Mouse (Mus musculus) hindlimb bud, embryonic 11.5 days (tissue): ENCODE data around the gene Lnx2.

ENCODE experiments used
- DNase-seq: peaks from one replicate; pipeline ENCODE4 v3.0.0-alpha.2; 2012; ENCODE audit warnings: low read depth, low spot score; ENCODE audit errors: extremely low spot score

Lnx2 gene

DNA sequence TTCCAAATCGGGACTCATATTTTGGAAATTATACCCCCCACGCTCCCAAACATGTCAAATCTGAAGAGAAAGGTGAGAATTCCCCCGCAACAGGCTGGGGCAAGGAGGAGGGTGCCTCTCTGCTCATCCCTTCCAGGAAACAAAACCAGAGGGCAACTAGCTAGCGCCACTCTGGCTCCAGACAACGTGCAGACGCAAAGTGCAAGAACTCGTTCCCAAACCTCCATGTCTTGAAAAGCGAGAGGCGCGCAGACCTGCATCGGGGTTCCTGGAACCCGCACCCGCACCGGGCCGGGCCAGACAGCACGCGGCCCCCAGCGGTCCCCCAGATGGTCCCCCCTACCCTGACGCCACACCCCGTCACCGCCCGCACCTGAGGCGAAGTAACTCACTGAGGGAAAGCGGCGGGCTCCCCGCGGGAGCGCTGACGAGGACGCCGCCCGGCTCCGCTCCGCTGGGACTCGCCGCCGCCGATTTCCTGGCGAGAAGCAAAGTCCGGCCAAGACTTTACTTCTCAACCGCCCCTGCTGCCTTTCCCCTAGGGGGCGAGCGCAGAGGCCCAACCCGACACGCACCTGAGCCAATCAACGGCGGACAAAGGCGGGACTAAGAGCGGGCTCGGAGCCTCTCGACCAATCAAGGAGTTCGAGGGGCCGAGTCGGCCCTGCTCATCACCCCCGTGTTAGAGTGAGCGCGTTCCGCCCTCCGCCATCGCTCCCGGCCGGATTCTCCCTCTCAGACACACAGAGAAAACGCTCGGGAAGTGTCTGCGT lies at the start of gene Lnx2:
Gene Lnx2 (minus strand): TSS at position 561 of the 773 bp plus-strand sequence.
- DNase-seq = peak; percentile 80

DNA sequence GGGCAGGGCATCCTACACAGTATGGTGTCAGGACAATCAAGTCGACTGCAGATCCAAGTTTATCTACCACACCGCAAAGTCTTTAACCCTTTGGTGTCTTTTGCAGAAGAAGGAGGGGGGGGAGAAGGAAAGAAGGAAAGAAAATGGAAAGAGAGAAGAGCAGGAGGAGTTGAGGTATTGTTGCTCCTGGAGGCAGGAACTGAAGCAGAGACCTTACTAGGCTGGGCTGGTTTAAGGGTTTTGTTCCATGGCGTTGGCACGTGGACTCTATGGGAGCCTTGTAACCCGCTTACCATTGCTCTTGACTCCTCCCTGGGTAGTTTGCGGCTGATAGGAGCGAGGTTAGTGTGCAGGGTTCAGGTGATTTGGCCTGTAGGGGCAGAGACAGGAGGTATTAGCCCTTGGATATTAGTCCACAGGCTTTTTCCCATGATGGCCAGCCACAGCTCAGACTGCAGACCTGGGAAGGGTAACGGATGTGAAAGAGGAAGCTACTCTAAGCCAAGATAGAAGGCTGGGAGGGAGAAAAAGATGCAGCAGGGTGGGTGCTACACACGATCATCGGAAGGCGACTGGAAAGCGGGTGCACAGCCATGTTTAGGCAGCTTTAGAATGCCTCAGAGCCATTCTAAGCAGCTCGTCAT lies 49.3 kb upstream of the Lnx2 start:
- DNase-seq = no peak

DNA sequence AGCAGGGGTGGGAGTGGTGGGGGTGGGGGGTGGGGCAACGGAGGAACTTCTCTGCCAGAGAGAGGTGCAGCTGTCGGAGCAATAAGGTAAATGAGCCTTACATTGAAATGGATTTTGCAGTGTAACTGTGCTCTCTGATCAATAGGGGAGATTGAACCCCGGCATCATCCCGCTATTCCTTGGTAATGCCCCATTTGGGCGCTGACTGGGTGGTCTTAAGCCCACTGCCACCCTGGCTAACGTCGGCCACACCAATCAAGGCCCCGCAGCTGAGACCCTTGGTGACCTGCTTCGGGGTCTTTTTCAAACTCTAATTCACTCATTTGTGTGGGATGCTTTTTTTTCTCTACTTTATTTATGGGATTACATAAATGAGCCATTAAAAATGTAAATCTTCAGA lies 48.4 kb upstream of the Lnx2 start:
- DNase-seq = no peak

DNA sequence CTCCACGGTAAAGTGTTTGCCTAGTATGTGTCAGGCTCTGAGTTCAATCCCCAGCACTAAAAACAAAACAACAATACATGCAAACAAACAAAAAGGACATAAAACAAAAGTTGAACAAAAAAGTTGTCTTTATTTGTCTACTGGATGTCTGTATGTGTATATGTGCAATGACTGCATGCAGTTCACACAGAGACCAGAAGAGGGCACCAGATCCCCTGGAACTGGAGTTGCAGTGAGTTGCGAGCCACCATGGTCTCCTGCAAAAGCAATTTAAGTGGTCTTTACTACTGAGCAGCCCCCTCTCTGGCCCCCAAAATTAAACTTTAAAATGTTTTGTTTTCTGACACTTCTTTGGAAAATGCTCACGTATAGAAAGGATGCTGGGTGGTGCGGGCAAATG lies 44.8 kb upstream of the Lnx2 start:
- no peak for DNase-seq

GRCm38 (mm10) chr5:147117027-147117426 lies 40.6 kb upstream of the Lnx2 start:
- DNase-seq = no peak

- DNase-seq = no peak
These were observed 39.2 kb upstream of the Lnx2 start for GRCm38 (mm10) chr5:147115631-147116030.

GRCm38 (mm10) chr5:147114738-147115137 lies 38.4 kb upstream of the Lnx2 start:
- no peak for DNase-seq

- DNase-seq = no peak
These were observed 32.6 kb upstream of the Lnx2 start for GRCm38 (mm10) chr5:147108861-147109591.

DNA sequence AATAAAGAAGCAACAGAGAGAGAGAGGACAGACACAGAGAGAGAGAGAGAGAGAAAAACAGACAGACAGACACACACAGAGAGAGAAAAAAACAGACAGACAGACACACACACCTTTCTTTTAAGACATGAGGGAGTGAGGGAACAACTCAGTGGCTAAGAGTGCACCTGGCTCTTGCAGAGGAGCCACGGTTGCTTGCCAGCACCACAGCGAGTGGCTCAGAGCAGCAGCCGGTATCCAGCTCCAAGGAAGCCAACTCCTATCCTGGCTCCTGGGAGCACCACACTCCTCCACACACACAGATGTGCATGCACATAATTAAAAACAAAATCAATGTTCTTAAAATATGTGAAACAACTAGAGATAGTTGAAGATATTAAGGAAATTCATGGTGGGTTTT lies 30.9 kb upstream of the Lnx2 start:
- no peak for DNase-seq

GRCm38 (mm10) chr5:147102295-147102694 lies 25.9 kb upstream of the Lnx2 start:
- no peak for DNase-seq

- no peak for DNase-seq
These were observed 23.8 kb upstream of the Lnx2 start for GRCm38 (mm10) chr5:147100180-147100579.

DNA sequence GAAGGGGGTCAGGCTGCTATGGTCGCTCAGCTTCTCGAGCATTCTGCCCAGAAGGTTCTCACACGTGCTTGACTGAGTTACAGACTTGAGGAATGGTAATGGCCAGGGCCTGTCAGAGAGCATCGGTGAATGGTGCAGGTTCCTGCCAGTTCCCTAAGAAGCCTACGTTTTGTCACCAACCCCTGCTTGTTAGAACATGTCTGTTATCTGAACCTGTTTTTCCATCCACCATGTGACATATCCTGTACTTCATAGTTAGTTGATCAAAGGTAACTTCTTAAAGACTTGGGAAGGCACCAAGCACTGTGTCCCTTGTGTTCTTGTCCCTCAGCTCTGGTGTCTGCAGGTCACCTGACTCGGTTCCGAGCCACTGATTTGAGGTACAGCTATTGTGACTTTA lies 22.3 kb upstream of the Lnx2 start:
- no peak for DNase-seq

DNA sequence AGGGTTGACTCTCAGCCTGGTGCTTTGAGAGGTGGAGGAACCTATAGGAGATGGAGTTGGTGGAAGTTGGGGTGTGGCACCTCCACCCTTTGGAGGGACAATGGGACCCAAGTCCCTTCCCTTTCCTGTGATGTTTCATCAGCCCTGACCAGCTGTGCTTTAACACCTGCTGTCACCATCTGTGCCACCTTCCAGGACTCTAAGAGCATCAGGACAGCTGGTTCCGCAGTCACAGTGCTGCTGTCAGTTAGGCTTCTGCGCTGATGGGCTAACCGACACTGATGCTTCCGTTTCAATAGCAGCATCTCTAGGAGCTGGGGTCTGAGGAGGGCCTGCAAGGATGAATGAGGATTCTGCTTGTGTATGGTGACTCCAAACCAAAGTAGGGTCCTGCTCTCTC lies 20.2 kb upstream of the Lnx2 start:
- no peak for DNase-seq

DNA sequence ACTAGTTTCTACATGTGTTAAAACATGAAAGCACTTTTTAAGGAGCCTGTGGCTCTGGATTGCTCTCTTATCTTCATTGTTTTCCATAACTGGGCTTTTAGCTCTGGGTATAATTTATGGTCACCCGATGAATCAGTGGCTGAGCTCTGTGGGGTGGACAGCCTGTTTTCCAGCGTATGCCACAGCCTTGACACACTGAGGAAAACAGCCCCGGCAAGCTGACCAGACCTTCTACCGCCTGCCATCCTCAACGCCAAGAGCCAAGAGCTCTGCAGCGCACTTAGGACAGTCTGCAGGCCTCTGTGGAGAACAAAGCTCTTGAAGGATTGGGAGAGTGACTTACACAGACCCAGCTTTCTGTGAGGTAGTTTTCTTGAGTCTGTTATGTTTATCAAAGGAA lies 17.9 kb upstream of the Lnx2 start:
- no peak for DNase-seq

DNA sequence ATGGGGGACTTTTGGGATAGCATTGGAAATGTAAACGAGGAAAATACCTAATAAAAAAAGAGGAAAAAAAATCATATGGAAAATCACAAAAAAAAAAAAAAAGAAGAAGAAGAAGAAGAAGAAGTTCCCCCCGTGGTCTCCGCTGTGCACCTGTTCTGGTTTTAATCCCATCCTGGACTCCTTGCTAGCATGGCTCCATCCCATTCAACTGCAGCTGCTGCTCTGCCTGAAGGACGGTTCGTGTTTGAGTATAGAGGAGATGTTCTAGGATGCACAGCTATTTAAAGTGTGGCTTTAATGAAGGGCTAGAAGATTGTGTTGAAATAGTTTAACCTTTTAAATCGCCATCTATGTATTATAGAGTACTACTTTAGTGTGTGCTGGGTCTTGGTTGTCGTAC lies 16.1 kb upstream of the Lnx2 start:
- DNase-seq = no peak

- no peak for DNase-seq
These were observed 14.0 kb upstream of the Lnx2 start for GRCm38 (mm10) chr5:147090256-147090963.

DNA sequence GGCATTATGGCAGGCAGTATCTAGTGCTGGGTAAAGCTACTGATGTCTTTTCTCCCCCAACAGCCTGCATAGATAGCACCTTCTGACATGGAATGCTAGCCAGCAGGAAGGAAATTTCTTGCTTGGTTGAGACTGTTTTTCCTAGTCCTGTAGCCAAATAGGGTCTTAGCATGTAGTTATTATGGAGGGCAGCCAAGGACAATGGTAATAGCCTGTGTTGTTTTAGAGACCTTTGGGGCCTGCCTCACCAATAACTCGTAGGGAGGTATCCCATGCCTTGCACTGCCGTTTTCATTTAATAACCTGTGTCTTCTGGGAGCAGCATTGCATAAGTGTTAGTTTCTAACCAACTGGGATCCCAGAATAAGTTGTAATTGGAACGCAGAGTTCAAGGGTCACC lies 13.4 kb upstream of the Lnx2 start:
- no peak for DNase-seq

- DNase-seq = no peak
These were observed 10.4 kb upstream of the Lnx2 start for GRCm38 (mm10) chr5:147086816-147087215.

GRCm38 (mm10) chr5:147085201-147085894 lies 9.0 kb upstream of the Lnx2 start:
- no peak for DNase-seq

GRCm38 (mm10) chr5:147078110-147078900 lies 1.9 kb upstream of the Lnx2 start:
- DNase-seq = no peak
